Mouse (Mus musculus) right cerebral cortex, postnatal 36 days (tissue): ENCODE measurements at regions not wholly inside any gene's neighbourhood (a gene's known extent, or its start where the extent isn't known, plus 50 kb on each side); places are given as distances from the start of the nearest gene placed in this dataset.

Source experiments
- DNase-seq, 2 experiments: peaks; one replicate each; pipeline ENCODE4 v3.0.0; 2022; ENCODE audit warnings: low spot score in 2 of 2, mixed read lengths in 1 of 2

GRCm38 (mm10) chr10:110650851-110651250 lies 94.4 kb upstream of the E2f7 start:
- no peak for DNase-seq

DNA sequence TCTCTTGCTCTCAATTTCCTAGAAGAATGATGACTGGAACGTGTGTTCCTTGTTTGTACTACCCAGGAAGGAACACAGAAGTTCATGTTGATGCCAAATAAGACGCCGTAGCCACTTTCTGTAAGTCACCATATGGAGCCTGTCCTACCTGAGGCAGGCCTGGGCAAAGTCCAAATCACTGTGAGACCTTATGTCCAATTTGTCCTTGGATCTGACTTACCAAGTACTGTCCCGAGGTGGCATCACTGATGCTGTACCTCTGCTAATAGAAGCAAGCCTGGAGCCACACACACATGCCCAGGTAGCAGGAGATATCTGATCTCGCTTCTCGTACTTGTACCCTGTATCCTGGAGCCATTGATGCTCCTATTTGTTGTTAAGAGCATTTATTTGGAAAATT lies 91.2 kb upstream of the E2f7 start:
- DNase-seq = no peak

GRCm38 (mm10) chr10:110658153-110658695 lies 87.0 kb upstream of the E2f7 start:
- no peak for DNase-seq

GRCm38 (mm10) chr10:110676503-110676902 lies 68.7 kb upstream of the E2f7 start:
- no peak for DNase-seq
